Mouse (Mus musculus): ENCODE data around the gene Krtap11-1. TPM values are rescaled to one million over a fixed set of nuclear protein-coding genes. Genes with fewer than 3 reads are reported as not detected.

Krtap11-1 gene
- polyA plus RNA-seq, 1 experiment from 2014 or later: not detected

GRCm38 (mm10) chr16:89538031-89538484, 32.9 kb downstream of the Krtap11-1 start:
- no peak overlapping the region for H3K9ac ChIP-seq
- no peaks in the 10 kb centered on the region for H3K27me3 ChIP-seq (ENCODE audit: insufficient read depth, low read length)
- no peaks in the 10 kb centered on the region for H3K9me3 ChIP-seq (ENCODE audit: low read depth, low read length)
- H3K4me2 ChIP-seq: no peak overlapping the region
- ATAC-seq (ENCODE audit: insufficient read depth) (no peak), DNase-seq (no peak)
- no peaks in the 10 kb centered on the region for H3K4me1 ChIP-seq (ENCODE audit: insufficient read depth)
- TF ChIP-seq CTCF (IDR thresholded peaks at IDR 0.05; ENCODE audit: low read depth): no peak
- no peak overlapping the region for H3K4me3 ChIP-seq (ENCODE audit: low read depth, low read length)
- 81% methylated on average over 5 of the region's 5 CpGs for WGBS
- no peaks in the 10 kb centered on the region for H3K36me3 ChIP-seq (ENCODE audit: insufficient read depth)
- H3K27ac ChIP-seq (ENCODE audit: low read depth): no peak overlapping the region

GRCm38 (mm10) chr16:89537349-89537748, 33.6 kb downstream of the Krtap11-1 start:
- H3K4me1 ChIP-seq (ENCODE audit: insufficient read depth): no peaks in the 10 kb centered on the region
- H3K27ac ChIP-seq (ENCODE audit: low read depth): no peak overlapping the region
- no peak overlapping the region for H3K9ac ChIP-seq
- H3K27me3 ChIP-seq (ENCODE audit: insufficient read depth, low read length): no peaks in the 10 kb centered on the region
- no peak overlapping the region for H3K4me2 ChIP-seq
- TF ChIP-seq CTCF (IDR thresholded peaks at IDR 0.05; ENCODE audit: low read depth): no peak
- H3K4me3 ChIP-seq (ENCODE audit: low read depth, low read length): no peak overlapping the region
- no peaks in the 10 kb centered on the region for H3K9me3 ChIP-seq (ENCODE audit: low read depth, low read length)
- no peak for DNase-seq
- WGBS: 92% methylated on average over 6 of the region's 6 CpGs
- no peak for ATAC-seq (ENCODE audit: insufficient read depth)
- H3K36me3 ChIP-seq (ENCODE audit: insufficient read depth): no peaks in the 10 kb centered on the region

GRCm38 (mm10) chr16:89530547-89530946, 40.4 kb downstream of the Krtap11-1 start:
- Histone ChIP-seq H3K36me3 (ENCODE audit: insufficient read depth) (no peaks in the 10 kb centered on the region), H3K9ac (no peak overlapping the region), H3K27ac (ENCODE audit: low read depth) (no peak overlapping the region), H3K4me2 (no peak overlapping the region), H3K4me3 (ENCODE audit: low read depth, low read length) (no peak overlapping the region), H3K9me3 (ENCODE audit: low read depth, low read length) (no peaks in the 10 kb centered on the region), H3K27me3 (ENCODE audit: insufficient read depth, low read length) (no peaks in the 10 kb centered on the region), H3K4me1 (ENCODE audit: insufficient read depth) (no peaks in the 10 kb centered on the region)
- ATAC-seq (ENCODE audit: insufficient read depth) (no peak), DNase-seq (no peak)
- TF ChIP-seq CTCF (IDR thresholded peaks at IDR 0.05; ENCODE audit: low read depth): no peak
- WGBS: 40% methylated on average over 7 of the region's 7 CpGs

- DNase-seq (peak; percentile 8), ATAC-seq (ENCODE audit: insufficient read depth) (no peak)
Observed at GRCm38 (mm10) chr16:89529846-89530245, 41.1 kb downstream of the Krtap11-1 start.

GRCm38 (mm10) chr16:89528380-89528779, 42.6 kb downstream of the Krtap11-1 start:
- Histone ChIP-seq H3K9me3 (ENCODE audit: low read depth, low read length) (no peaks in the 10 kb centered on the region), H3K27me3 (ENCODE audit: insufficient read depth, low read length) (no peaks in the 10 kb centered on the region), H3K36me3 (ENCODE audit: insufficient read depth) (no peaks in the 10 kb centered on the region), H3K27ac (ENCODE audit: low read depth) (no peak overlapping the region), H3K4me1 (ENCODE audit: insufficient read depth) (no peaks in the 10 kb centered on the region), H3K4me3 (ENCODE audit: low read depth, low read length) (no peak overlapping the region), H3K9ac (no peak overlapping the region), H3K4me2 (no peak overlapping the region)
- no peak for DNase-seq
- WGBS: 90% methylated on average over 3 of the region's 3 CpGs
- TF ChIP-seq CTCF (IDR thresholded peaks at IDR 0.05; ENCODE audit: low read depth): no peak
- no peak for ATAC-seq (ENCODE audit: insufficient read depth)

More at GRCm38 (mm10) chr16:89529846-89530245, 41.1 kb downstream of the Krtap11-1 start:
- 34% methylated on average over 7 of the region's 7 CpGs for WGBS
- no peak for TF ChIP-seq CTCF (IDR thresholded peaks at IDR 0.05; ENCODE audit: low read depth)
- Histone ChIP-seq H3K4me1 (ENCODE audit: insufficient read depth) (no peaks in the 10 kb centered on the region), H3K36me3 (ENCODE audit: insufficient read depth) (no peaks in the 10 kb centered on the region), H3K9ac (no peak overlapping the region), H3K4me2 (no peak overlapping the region), H3K9me3 (ENCODE audit: low read depth, low read length) (no peaks in the 10 kb centered on the region), H3K4me3 (ENCODE audit: low read depth, low read length) (no peak overlapping the region), H3K27me3 (ENCODE audit: insufficient read depth, low read length) (no peaks in the 10 kb centered on the region), H3K27ac (ENCODE audit: low read depth) (no peak overlapping the region)

- Histone ChIP-seq H3K4me3 (ENCODE audit: low read depth, low read length) (no peak overlapping the region), H3K36me3 (ENCODE audit: insufficient read depth) (no peaks in the 10 kb centered on the region), H3K27me3 (ENCODE audit: insufficient read depth, low read length) (no peaks in the 10 kb centered on the region), H3K9me3 (ENCODE audit: low read depth, low read length) (no peaks in the 10 kb centered on the region), H3K27ac (ENCODE audit: low read depth) (no peak overlapping the region), H3K9ac (no peak overlapping the region), H3K4me1 (ENCODE audit: insufficient read depth) (no peaks in the 10 kb centered on the region), H3K4me2 (no peak overlapping the region)
- ATAC-seq (ENCODE audit: insufficient read depth) (no peak), DNase-seq (no peak)
- 88% methylated on average over 4 of the region's 4 CpGs for WGBS
- no peak for TF ChIP-seq CTCF (IDR thresholded peaks at IDR 0.05; ENCODE audit: low read depth)
Observed at GRCm38 (mm10) chr16:89520996-89521395, 50.0 kb downstream of the Krtap11-1 start.

GRCm38 (mm10) chr16:89520555-89520954, 50.4 kb downstream of the Krtap11-1 start:
- DNase-seq (no peak), ATAC-seq (ENCODE audit: insufficient read depth) (no peak)
- Histone ChIP-seq H3K9me3 (ENCODE audit: low read depth, low read length) (no peaks in the 10 kb centered on the region), H3K4me1 (ENCODE audit: insufficient read depth) (no peaks in the 10 kb centered on the region), H3K36me3 (ENCODE audit: insufficient read depth) (no peaks in the 10 kb centered on the region), H3K4me2 (no peak overlapping the region), H3K27ac (ENCODE audit: low read depth) (no peak overlapping the region), H3K4me3 (ENCODE audit: low read depth, low read length) (no peak overlapping the region), H3K27me3 (ENCODE audit: insufficient read depth, low read length) (no peaks in the 10 kb centered on the region), H3K9ac (no peak overlapping the region)
- 91% methylated on average over 2 of the region's 2 CpGs for WGBS
- TF ChIP-seq CTCF (IDR thresholded peaks at IDR 0.05; ENCODE audit: low read depth): no peak

Other genes with a start within 250 kb of the Krtap11-1 start
- gene Krtap21-1, start 167.3 kb downstream of the Krtap11-1 start, polyA plus RNA-seq (2014; fragmentation: Nextera tagmentation; extraction: Ambion mirVana): not detected in 2 replicates
- gene Krtap6-2, start 151.1 kb downstream of the Krtap11-1 start, polyA plus RNA-seq (2014; fragmentation: Nextera tagmentation; extraction: Ambion mirVana): not detected in 2 replicates
- gene Krtap8-1, start 83.2 kb downstream of the Krtap11-1 start, polyA plus RNA-seq (2014; fragmentation: Nextera tagmentation; extraction: Ambion mirVana): not detected in 2 replicates
- not detected in 2 replicates for gene Krtap7-1, start 62.9 kb downstream of the Krtap11-1 start, polyA plus RNA-seq (2014; fragmentation: Nextera tagmentation; extraction: Ambion mirVana)

All from lung, embryonic 14.5 days (tissue).